Mouse (Mus musculus): ENCODE data around the gene Arhgef16. TPM values are rescaled to one million over a fixed set of nuclear protein-coding genes. Genes with fewer than 3 reads are reported as not detected.
A peak's percentile ranks its signal among the peaks of the same experiment; 100 is the strongest.

Gene Arhgef16
- polyA plus RNA-seq, 1 experiment from 2014 or later: 39.8 TPM

DNA sequence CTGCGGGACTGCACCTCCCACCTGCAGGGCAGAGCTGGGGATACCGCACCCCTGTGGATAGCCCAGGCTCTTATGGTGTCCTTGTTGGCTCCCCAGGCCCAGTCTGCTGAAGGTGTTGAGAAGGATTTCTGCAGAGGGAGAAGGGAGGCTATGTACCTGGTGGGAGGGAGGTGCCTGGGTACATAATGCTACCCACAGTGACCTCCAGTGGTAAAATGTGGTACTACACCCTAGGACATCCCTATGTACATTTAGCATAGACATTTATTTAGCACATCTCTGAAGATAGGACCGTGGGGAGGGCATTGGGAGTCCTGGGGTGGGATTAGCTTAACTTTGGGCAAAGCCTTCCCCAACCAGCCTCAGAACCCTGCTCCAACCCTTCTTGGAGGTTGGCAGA, 28.5 kb downstream of the Arhgef16 start:
- peak; percentile 90 for TF ChIP-seq CTCF (IDR thresholded peaks at IDR 0.05; ENCODE audit: low read depth)
- ATAC-seq (replicated peaks; ENCODE audit: low FRiP score, low read depth): peak; percentile 25

DNA sequence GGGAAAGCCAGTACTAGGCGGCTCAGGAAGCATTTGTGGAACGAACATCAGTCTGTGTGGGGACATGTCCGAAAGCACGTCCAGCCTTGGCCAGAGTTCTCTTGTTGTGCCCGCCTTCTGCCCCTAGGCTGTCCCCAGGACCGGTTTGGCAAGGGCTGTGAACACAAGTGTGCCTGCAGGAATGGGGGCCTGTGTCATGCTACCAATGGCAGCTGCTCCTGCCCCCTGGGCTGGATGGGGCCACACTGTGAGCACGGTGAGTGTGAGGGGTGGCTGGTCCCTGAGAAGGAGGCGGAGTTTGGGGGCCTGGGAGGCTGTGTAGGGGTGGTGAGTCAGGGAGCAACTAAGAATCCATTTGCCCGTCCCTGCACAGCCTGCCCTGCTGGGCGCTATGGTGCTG, 32.0 kb downstream of the Arhgef16 start:
- Histone ChIP-seq H3K27ac (peak overlapping the region; percentile 39), H3K4me3 (replicated peaks; ENCODE audit: low read depth, low read length) (no peak overlapping the region), H3K4me1 (replicated peaks; ENCODE audit: insufficient read depth, low read length) (no peaks in the 10 kb centered on the region), H3K9me3 (replicated peaks; ENCODE audit: low read length) (no peaks in the 10 kb centered on the region), H3K9ac (ENCODE audit: low read depth, low read length) (no peak overlapping the region), H3K36me3 (ENCODE audit: insufficient read depth, low read length) (no peaks in the 10 kb centered on the region), H3K27me3 (ENCODE audit: insufficient read depth, low read length) (no peaks in the 10 kb centered on the region), H3K4me2 (ENCODE audit: low read length) (peak overlapping the region; percentile 6; the same call in 1 of the 2 replicates)
- ATAC-seq (replicated peaks; ENCODE audit: low FRiP score, low read depth) (peak; percentile 80), DNase-seq (ENCODE audit: low spot score) (no peak)
- 49% methylated on average over 10 of the region's 10 CpGs for WGBS
- TF ChIP-seq CTCF (IDR thresholded peaks at IDR 0.05; ENCODE audit: low read depth): 0 out of 2 replicates have a peak, but pooled peaks have one; percentile 1

More for the DNA sequence above, 28.5 kb downstream of the Arhgef16 start:
- Histone ChIP-seq H3K4me1 (replicated peaks; ENCODE audit: insufficient read depth, low read length) (no peaks in the 10 kb centered on the region), H3K27me3 (ENCODE audit: insufficient read depth, low read length) (no peaks in the 10 kb centered on the region), H3K27ac (no peak overlapping the region), H3K36me3 (ENCODE audit: insufficient read depth, low read length) (no peaks in the 10 kb centered on the region), H3K9me3 (replicated peaks; ENCODE audit: low read length) (no peaks in the 10 kb centered on the region), H3K4me3 (replicated peaks; ENCODE audit: low read depth, low read length) (no peak overlapping the region), H3K9ac (ENCODE audit: low read depth, low read length) (no peak overlapping the region), H3K4me2 (ENCODE audit: low read length) (no peak overlapping the region)
- DNase-seq (ENCODE audit: low spot score): peak; percentile 74
- WGBS: 57% methylated on average over 3 of the region's 3 CpGs

DNA sequence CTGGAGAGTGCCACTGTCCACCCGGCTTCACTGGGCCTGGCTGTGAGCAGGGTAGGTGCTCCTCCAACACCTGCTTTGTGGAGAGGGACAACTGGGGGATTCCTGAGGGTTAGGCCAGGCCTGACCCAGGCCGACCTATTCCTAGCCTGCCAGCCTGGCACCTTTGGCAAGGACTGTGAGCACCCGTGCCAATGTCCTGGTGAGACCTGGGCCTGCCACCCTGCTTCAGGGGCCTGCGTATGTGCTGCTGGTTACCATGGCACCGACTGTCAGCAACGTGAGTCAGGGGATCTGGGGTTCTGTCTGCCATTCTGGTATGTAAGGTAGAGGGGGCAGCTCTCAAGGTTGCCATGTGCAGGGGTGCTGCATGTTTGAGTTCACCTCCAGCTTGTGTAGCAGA, 34.0 kb downstream of the Arhgef16 start:
- no peak overlapping the region for H3K4me3 ChIP-seq (replicated peaks; ENCODE audit: low read depth, low read length)
- no peaks in the 10 kb centered on the region for H3K36me3 ChIP-seq (ENCODE audit: insufficient read depth, low read length)
- no peaks in the 10 kb centered on the region for H3K9me3 ChIP-seq (replicated peaks; ENCODE audit: low read length)
- H3K4me1 ChIP-seq (replicated peaks; ENCODE audit: insufficient read depth, low read length): no peaks in the 10 kb centered on the region
- ATAC-seq (replicated peaks; ENCODE audit: low FRiP score, low read depth) (no peak), DNase-seq (ENCODE audit: low spot score) (no peak)
- no peaks in the 10 kb centered on the region for H3K27me3 ChIP-seq (ENCODE audit: insufficient read depth, low read length)
- 84% methylated on average over 6 of the region's 6 CpGs for WGBS
- no peak for TF ChIP-seq CTCF (IDR thresholded peaks at IDR 0.05; ENCODE audit: low read depth)
- no peak overlapping the region for H3K9ac ChIP-seq (ENCODE audit: low read depth, low read length)
- no peak overlapping the region for H3K27ac ChIP-seq
- no peak overlapping the region for H3K4me2 ChIP-seq (ENCODE audit: low read length)

DNA sequence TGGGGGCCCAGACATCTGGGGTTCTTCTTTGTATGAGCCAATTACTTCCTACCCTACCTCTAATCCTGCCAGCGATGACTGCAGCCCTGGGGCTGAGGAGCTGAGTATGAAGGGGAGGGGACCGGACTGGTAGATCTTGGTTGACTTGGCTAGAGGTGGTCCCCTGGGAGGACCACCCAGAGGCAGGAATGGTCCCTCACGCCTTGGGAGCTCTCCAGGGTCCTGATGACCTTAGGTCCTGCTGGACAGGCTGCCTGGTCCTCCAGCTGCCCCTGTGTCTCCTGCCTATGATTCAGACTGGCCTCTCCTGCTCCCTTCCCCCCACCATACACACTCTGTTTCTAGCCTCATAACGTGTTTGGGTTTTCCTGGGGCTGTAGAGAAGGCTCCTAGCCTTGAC, 39.4 kb downstream of the Arhgef16 start:
- WGBS: 47% methylated on average over 4 of the region's 4 CpGs
- TF ChIP-seq CTCF (IDR thresholded peaks at IDR 0.05; ENCODE audit: low read depth): no peak
- DNase-seq (ENCODE audit: low spot score): peak; percentile 50
- H3K27ac ChIP-seq: no peak overlapping the region
- H3K27me3 ChIP-seq (ENCODE audit: insufficient read depth, low read length): no peaks in the 10 kb centered on the region
- no peak for ATAC-seq (replicated peaks; ENCODE audit: low FRiP score, low read depth)
- no peak overlapping the region for H3K9ac ChIP-seq (ENCODE audit: low read depth, low read length)
- H3K4me1 ChIP-seq (replicated peaks; ENCODE audit: insufficient read depth, low read length): no peaks in the 10 kb centered on the region
- no peaks in the 10 kb centered on the region for H3K9me3 ChIP-seq (replicated peaks; ENCODE audit: low read length)
- H3K36me3 ChIP-seq (ENCODE audit: insufficient read depth, low read length): no peaks in the 10 kb centered on the region
- no peak overlapping the region for H3K4me3 ChIP-seq (replicated peaks; ENCODE audit: low read depth, low read length)
- H3K4me2 ChIP-seq (ENCODE audit: low read length): no peak overlapping the region

DNA sequence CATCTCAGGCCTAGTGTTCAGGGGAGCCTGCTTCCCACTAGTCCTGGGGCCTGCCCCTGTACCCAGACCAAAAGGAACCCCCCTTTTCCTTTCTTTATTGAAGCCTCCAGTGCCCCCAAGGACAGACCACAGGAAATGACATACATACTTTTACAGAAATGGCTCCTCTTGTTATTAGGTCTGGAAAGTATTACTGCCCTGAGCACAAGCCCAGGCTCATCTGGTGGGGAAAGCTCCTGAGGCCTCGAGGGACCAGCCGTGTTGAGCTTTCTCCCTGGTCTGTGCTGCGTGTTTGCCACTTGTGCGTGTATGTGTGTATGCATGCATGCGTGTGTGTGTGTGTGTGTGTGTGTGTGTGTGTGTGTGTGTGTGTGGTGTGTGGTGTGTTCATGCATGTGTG, 40.7 kb downstream of the Arhgef16 start:
- no peaks in the 10 kb centered on the region for H3K36me3 ChIP-seq (ENCODE audit: insufficient read depth, low read length)
- H3K27me3 ChIP-seq (ENCODE audit: insufficient read depth, low read length): no peaks in the 10 kb centered on the region
- no peak for TF ChIP-seq CTCF (IDR thresholded peaks at IDR 0.05; ENCODE audit: low read depth)
- no peak overlapping the region for H3K9ac ChIP-seq (ENCODE audit: low read depth, low read length)
- no peak overlapping the region for H3K27ac ChIP-seq
- ATAC-seq (replicated peaks; ENCODE audit: low FRiP score, low read depth): no peak
- no peaks in the 10 kb centered on the region for H3K9me3 ChIP-seq (replicated peaks; ENCODE audit: low read length)
- H3K4me2 ChIP-seq (ENCODE audit: low read length): no peak overlapping the region
- WGBS: 92% methylated on average over 5 of the region's 5 CpGs
- no peaks in the 10 kb centered on the region for H3K4me1 ChIP-seq (replicated peaks; ENCODE audit: insufficient read depth, low read length)
- DNase-seq (ENCODE audit: low spot score): no peak
- H3K4me3 ChIP-seq (replicated peaks; ENCODE audit: low read depth, low read length): no peak overlapping the region

DNA sequence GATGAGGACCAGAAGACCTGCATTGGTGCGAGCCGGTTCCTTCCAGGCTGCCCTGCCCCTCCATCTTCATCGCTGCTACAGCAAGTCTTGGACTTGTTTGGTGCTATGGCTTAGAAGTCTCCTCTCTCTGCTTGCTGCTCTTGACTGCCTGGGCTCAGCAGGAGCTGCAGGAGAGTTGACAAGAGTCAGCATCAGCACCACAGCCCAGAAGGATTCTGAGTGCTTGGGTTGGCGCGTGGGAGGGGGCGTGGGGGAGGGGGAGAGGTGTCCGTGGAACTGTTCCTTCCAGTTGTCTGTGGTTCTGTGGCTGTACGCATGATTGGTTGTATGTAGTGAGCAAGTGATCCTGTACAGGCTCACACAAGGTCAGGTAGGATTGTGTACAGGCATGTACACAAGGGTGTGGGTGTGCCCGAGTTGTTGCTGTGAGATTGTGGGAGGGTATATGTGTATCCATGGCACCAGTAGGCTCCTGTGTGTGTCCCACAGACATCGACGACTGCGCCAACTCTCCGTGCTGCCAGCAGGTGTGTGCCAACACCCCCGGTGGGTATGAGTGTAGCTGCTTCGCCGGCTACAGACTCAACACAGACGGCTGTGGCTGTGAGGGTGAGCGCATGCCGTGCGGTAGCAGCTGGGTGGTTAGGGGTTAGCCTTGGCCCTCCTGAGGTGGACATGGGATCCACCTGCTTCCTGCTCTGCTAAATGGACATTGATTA, 48.8 kb downstream of the Arhgef16 start:
- DNase-seq (ENCODE audit: low spot score) (no peak), ATAC-seq (replicated peaks; ENCODE audit: low FRiP score, low read depth) (no peak)
- no peak overlapping the region for H3K9ac ChIP-seq (ENCODE audit: low read depth, low read length)
- no peaks in the 10 kb centered on the region for H3K9me3 ChIP-seq (replicated peaks; ENCODE audit: low read length)
- no peak overlapping the region for H3K27ac ChIP-seq
- 82% methylated on average over 20 of the region's 20 CpGs for WGBS
- H3K36me3 ChIP-seq (ENCODE audit: insufficient read depth, low read length): no peaks in the 10 kb centered on the region
- TF ChIP-seq CTCF (IDR thresholded peaks at IDR 0.05; ENCODE audit: low read depth): no peak
- H3K4me2 ChIP-seq (ENCODE audit: low read length): no peak overlapping the region
- H3K27me3 ChIP-seq (ENCODE audit: insufficient read depth, low read length): no peaks in the 10 kb centered on the region
- H3K4me1 ChIP-seq (replicated peaks; ENCODE audit: insufficient read depth, low read length): no peaks in the 10 kb centered on the region
- H3K4me3 ChIP-seq (replicated peaks; ENCODE audit: low read depth, low read length): no peak overlapping the region

DNA sequence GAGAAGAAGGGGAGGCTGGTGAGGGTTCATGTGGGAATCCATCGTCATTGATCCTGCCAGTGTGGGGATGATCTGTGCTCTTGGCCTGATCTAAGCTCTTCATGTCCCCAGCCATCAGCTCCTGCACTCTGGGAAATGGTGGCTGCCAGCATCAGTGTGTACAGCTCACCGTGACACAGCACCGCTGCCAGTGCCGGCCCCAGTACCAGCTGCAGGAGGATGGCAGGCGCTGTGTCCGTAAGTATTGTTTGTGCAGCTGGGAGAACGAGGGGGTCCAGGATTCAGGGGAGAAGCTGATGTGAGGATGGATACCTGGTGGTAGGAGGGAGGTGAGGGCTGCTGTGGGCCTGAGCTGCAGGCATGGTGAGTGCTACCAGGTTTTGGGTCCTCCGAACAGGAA, 52.2 kb downstream of the Arhgef16 start:
- Histone ChIP-seq H3K4me1 (replicated peaks; ENCODE audit: insufficient read depth, low read length) (no peaks in the 10 kb centered on the region), H3K4me3 (replicated peaks; ENCODE audit: low read depth, low read length) (no peak overlapping the region), H3K36me3 (ENCODE audit: insufficient read depth, low read length) (no peaks in the 10 kb centered on the region), H3K9me3 (replicated peaks; ENCODE audit: low read length) (no peaks in the 10 kb centered on the region), H3K27me3 (ENCODE audit: insufficient read depth, low read length) (no peaks in the 10 kb centered on the region), H3K4me2 (ENCODE audit: low read length) (no peak overlapping the region), H3K9ac (ENCODE audit: low read depth, low read length) (no peak overlapping the region), H3K27ac (no peak overlapping the region)
- ATAC-seq (replicated peaks; ENCODE audit: low FRiP score, low read depth) (no peak), DNase-seq (ENCODE audit: low spot score) (no peak)
- TF ChIP-seq CTCF (IDR thresholded peaks at IDR 0.05; ENCODE audit: low read depth): no peak
- 72% methylated on average over 8 of the region's 8 CpGs for WGBS
